Mouse (Mus musculus): ENCODE results near the gene Tmie. TPM values are rescaled to one million over a fixed set of nuclear protein-coding genes. Genes with fewer than 3 reads are reported as not detected.

Gene Tmie
- total RNA-seq, 4 experiments from 2014 or later = 1.1 to 2.0 (median 1.6) TPM

DNA sequence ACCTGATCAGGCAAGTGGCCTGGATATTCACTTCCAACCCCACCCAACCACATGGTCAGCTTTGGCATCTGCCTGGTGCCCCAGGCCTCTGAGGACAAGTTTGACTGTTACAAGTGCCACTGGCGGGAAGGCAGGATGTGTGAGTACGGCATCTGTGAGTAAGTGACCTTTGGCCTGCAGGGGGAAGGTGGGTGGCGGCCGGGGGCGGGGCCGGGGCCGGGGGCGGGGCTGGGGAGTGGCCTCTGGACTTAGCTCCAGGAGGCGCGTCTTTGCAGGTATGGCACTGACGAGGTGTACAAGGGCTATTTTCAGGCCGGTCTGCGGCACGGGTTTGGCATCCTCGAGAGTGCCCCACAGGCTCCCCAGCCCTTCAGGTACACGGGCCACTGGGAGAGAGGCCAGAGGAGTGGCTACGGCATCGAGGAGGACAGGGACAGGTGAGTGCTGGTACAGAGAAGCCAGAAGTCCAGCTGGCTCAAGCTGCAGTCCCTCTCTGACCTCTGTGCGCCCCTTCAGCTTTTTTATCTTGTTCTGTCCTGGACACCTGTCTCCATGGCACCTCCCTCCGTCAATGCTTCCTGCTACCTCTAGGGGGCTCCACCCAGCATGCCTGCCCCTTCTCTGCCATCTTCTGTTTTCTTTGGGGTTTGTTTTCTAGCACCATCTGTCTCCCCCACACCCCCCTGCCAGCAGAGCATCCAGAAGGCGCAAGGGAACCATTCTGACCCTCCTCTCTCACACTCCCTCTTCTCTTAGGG lies 10.3 kb upstream of the Tmie start:
- DNase-seq (ENCODE audit: low spot score) = no peak

GRCm38 (mm10) chr9:110888935-110889334 lies 9.0 kb upstream of the Tmie start:
- no peak for DNase-seq (ENCODE audit: low spot score)

GRCm38 (mm10) chr9:110887388-110888303 lies 7.7 kb upstream of the Tmie start:
- DNase-seq (ENCODE audit: low spot score) = no peak

DNA sequence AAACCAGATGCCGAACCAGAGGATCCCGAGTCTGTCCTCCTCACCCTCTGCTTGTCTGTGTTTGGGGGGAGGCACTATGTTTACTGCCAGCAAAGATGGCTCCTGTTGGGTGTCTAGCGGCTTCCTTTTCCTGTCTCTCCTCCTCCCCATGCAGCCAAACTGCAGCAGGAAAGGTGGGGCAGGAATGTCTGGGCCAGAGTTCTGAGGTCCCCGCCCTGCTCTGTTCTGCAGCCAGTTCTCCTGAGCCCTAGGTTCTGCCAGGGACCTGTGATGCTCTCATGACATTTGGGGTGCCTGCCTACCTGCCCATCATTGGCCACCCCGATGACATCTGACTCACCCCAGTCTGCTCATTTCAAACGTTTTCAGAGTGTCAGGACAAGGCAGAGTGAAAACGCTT lies 2.0 kb upstream of the Tmie start:
- DNase-seq (ENCODE audit: low spot score) = peak; percentile 75

DNA sequence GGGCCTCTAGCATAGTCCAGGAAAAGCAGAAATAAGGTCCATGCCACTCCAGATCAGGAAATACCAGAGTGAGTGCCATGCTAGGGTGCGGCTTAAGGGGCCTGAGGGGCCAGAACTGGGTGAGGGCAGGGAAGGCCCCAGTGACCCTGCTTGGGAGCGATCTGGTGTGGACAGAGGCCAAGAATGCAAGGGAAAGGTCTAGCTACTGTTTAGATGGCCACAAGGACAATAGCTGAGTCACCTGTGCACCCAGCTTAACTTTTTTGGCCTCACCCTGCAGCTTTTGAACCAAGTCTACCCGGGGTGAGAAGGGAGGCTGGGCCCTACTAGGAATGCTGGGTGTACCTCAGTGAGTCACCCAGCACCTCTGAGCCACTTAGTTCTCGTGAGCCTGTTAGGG lies 859 bp upstream of the Tmie start:
- DNase-seq (ENCODE audit: low spot score) = no peak

- peak; percentile 35 for DNase-seq (ENCODE audit: low spot score)
Measured at GRCm38 (mm10) chr9:110879191-110879920, 557 bp downstream of the Tmie start, which contains the start of gene Als2cl. Gene Als2cl (plus strand): TSS chr9:110879870.

GRCm38 (mm10) chr9:110877888-110878287 lies 2.0 kb downstream of the Tmie start:
- DNase-seq (ENCODE audit: low spot score) = peak; percentile 85

GRCm38 (mm10) chr9:110877353-110877752 lies 2.6 kb downstream of the Tmie start:
- no peak for DNase-seq (ENCODE audit: low spot score)

- no peak for DNase-seq (ENCODE audit: low spot score)
Measured at GRCm38 (mm10) chr9:110875288-110875695, 4.6 kb downstream of the Tmie start.

- no peak for DNase-seq (ENCODE audit: low spot score)
Measured at GRCm38 (mm10) chr9:110874660-110875191, 5.2 kb downstream of the Tmie start.

- no peak for DNase-seq (ENCODE audit: low spot score)
Measured at GRCm38 (mm10) chr9:110873681-110874659, 5.9 kb downstream of the Tmie start.

DNA sequence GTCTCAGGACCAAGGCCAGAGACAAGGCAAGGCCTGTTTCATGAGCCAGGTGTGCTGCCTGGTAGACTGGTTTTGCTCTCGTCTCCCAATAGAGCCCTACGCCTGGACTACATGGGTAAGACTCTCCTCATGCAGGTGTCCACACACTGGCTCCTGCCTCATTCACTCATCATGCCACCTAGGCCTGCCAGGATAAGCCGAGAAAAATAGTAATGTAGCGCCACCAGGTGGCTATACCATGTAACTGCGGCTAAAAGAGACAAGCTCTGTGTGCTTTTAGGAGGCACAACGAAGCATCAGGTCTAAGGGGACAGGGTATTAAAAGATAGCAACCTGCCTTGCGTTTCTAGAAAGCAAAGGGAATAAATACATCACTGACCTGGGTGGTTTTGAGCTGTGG lies 8.9 kb downstream of the Tmie start:
- peak; percentile 54 for DNase-seq (ENCODE audit: low spot score)

GRCm38 (mm10) chr9:110858967-110859596 lies 20.8 kb downstream of the Tmie start:
- DNase-seq (ENCODE audit: low spot score) = no peak

GRCm38 (mm10) chr9:110858523-110858922 lies 21.4 kb downstream of the Tmie start:
- no peak for DNase-seq (ENCODE audit: low spot score)

- DNase-seq (ENCODE audit: low spot score) = no peak
Measured at GRCm38 (mm10) chr9:110857781-110858472, 22.0 kb downstream of the Tmie start, which contains the start of gene Prss50. Gene Prss50 (plus strand): TSS chr9:110857967.

DNA sequence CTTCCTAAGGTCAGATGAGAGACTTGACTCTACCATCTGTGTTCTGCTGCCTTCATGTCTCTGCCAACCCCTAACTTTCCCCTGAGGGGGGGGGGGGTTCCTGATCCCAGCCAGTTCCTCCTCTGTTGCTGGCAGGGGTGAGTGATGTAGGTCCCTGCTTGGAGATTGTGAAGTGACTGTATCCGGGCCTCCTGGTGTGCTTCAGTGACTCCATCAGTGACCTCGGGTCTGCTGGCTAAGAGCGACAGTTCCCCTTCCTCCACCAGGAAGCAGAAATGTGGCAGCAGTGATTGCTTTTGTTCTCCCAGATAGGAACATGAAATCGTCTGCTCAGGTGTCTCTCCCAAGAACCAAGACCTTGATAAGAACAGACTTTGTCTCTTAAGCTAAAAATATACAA lies 23.0 kb downstream of the Tmie start:
- no peak for DNase-seq (ENCODE audit: low spot score)

DNA sequence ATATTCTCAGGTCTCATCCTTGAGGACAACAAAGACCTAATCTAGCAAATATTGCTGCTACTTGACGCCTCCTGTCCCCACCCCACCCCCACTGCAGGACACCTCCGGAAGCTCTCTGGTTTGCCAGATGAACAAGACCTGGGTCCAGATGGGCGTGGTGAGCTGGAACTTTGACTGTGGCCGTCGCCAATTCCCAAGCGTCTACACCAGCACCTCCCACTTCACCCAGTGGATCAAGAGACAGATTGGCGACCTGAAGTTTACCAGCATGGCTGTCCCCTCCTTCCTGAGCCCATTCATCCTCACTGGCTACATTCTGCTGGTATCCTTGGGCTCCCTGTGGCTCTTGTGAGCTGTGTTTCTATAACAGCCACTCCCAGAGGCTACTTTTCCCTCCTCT lies 24.0 kb downstream of the Tmie start:
- no peak for DNase-seq (ENCODE audit: low spot score)

- DNase-seq (ENCODE audit: low spot score) = no peak
Measured at GRCm38 (mm10) chr9:110849162-110849561, 30.8 kb downstream of the Tmie start.

GRCm38 (mm10) chr9:110844206-110844605 lies 35.7 kb downstream of the Tmie start, which contains the start of gene Prss46:
Gene Prss46 (plus strand): TSS chr9:110844506.
- no peak for DNase-seq (ENCODE audit: low spot score)
